ENCODE assay signal across 11 mouse cellular contexts in genomic region chr8:64690845-64691244, GRCm38 (mm10). TPM values are rescaled to one million over a fixed set of nuclear protein-coding genes. Genes with fewer than 3 reads are reported as not detected.
DNase-seq lines count a peak whose midpoint lies in the region; ATAC-seq and TF ChIP-seq lines count a peak whose summit lies in the region.
"Had no signal": no experiment of that assay in that cellular context is flagged by ENCODE, and none has a peak within 500 bp of the region (broad histone marks: within the 10 kb centered on the region; RNA-seq: fewer than 3 reads in every experiment).

No protein-coding gene starts in this region.

- H3K4me2 ChIP-seq in forebrain, embryonic 15.5 days (replicated peaks) = peak overlapping the region; percentile 56
- peak overlapping the region; percentile 56 for H3K4me2 ChIP-seq in midbrain, embryonic 12.5 days (replicated peaks)

- WGBS in heart, embryonic 10.5 days = 87% methylated on average over 6 of the region's 6 CpGs
- 52% methylated on average over 6 of the region's 6 CpGs for WGBS in forebrain, embryonic 15.5 days
- WGBS in midbrain, embryonic 12.5 days = 72% methylated on average over 6 of the region's 6 CpGs

- no peaks in the 10 kb centered on the region for H3K36me3 ChIP-seq in heart, embryonic 10.5 days
- H3K36me3 ChIP-seq in forebrain, embryonic 15.5 days = no peaks in the 10 kb centered on the region
- no peaks in the 10 kb centered on the region; the same call in 1 of the 2 replicates for H3K36me3 ChIP-seq in midbrain, embryonic 12.5 days

- DNase-seq in heart, adult 11 months = peak; percentile 80
- DNase-seq in heart, embryonic 10.5 days (ENCODE audit: low spot score) = no peak
- DNase-seq in brain, embryonic 14.5 days (ENCODE audit: low read depth) = peak; percentile 55
- DNase-seq in T-cell, adult 2 months (ENCODE audit: low spot score) = no peak
- no peak for DNase-seq in ovary, adult 18-20 months (ENCODE audit: low spot score)
- DNase-seq in thymus, postnatal 0 days (ENCODE audit: low spot score) = no peak
- DNase-seq: kidney, postnatal 25 days had no signal

- no peak for TF ChIP-seq CTCF in brain, embryonic 14.5 days (IDR thresholded peaks at IDR 0.05; ENCODE audit: borderline replicate concordance, extremely low read depth, insufficient read depth, insufficient read length)

- H3K27ac ChIP-seq in heart, embryonic 10.5 days = no peak overlapping the region
- H3K27ac ChIP-seq in forebrain, embryonic 15.5 days (replicated peaks) = peak overlapping the region; percentile 12; the same call in 1 of the 2 replicates
- H3K27ac ChIP-seq in midbrain, embryonic 12.5 days (replicated peaks) = 0 out of 2 replicates have a peak overlapping the region, but pooled peaks have one; percentile 30
- H3K27ac ChIP-seq: macrophage had no signal

- no peak for ATAC-seq in forebrain, embryonic 15.5 days (replicated peaks)
- ATAC-seq in midbrain, embryonic 12.5 days (ENCODE audit: low FRiP score, low read depth) = no peak

- peaks cover 12% of the 10 kb centered on the region; the same call in 1 of the 2 replicates for H3K27me3 ChIP-seq in heart, embryonic 10.5 days (ENCODE audit: insufficient read depth, poor library complexity, severe bottlenecking)
- no peaks in the 10 kb centered on the region for H3K27me3 ChIP-seq in forebrain, embryonic 15.5 days
- no peaks in the 10 kb centered on the region for H3K27me3 ChIP-seq in midbrain, embryonic 12.5 days

- H3K9me3 ChIP-seq in heart, embryonic 10.5 days = no peaks in the 10 kb centered on the region
- no peaks in the 10 kb centered on the region for H3K9me3 ChIP-seq in forebrain, embryonic 15.5 days
- no peaks in the 10 kb centered on the region for H3K9me3 ChIP-seq in midbrain, embryonic 12.5 days

- H3K9ac ChIP-seq in forebrain, embryonic 15.5 days (replicated peaks) = 0 out of 2 replicates have a peak overlapping the region, but pooled peaks have one; percentile 93
- peak overlapping the region; percentile 87 for H3K9ac ChIP-seq in midbrain, embryonic 12.5 days (replicated peaks)

- no peak overlapping the region for H3K4me3 ChIP-seq in heart, embryonic 10.5 days
- H3K4me3 ChIP-seq in forebrain, embryonic 15.5 days = peak overlapping the region; percentile 70
- peak overlapping the region; percentile 65 for H3K4me3 ChIP-seq in midbrain, embryonic 12.5 days
- H3K4me3 ChIP-seq: erythroblast, embryonic 14.5 days had no signal

- H3K4me1 ChIP-seq in heart, embryonic 10.5 days = peaks cover 15% of the 10 kb centered on the region
- H3K4me1 ChIP-seq in forebrain, embryonic 15.5 days = peaks cover 45% of the 10 kb centered on the region
- H3K4me1 ChIP-seq in midbrain, embryonic 12.5 days = peaks cover 30% of the 10 kb centered on the region

- TF ChIP-seq POLR2A in brain, embryonic 14.5 days (IDR thresholded peaks at IDR 0.05; ENCODE audit: borderline replicate concordance, extremely low read depth, insufficient read depth, insufficient read length, poor library complexity, severe bottlenecking) = no peak

RNA-seq across cellular contexts. Expression of gene Cpe, which starts 2.0 kb away (rescaled TPM):
- polyA plus RNA-seq in heart, embryonic 10.5 days (2016; fragmentation: Nextera tagmentation; extraction: Ambion mirVana) = 67.0 and 69.2 TPM in 2 replicates
- polyA plus RNA-seq in brain, embryonic 14.5 days (2012; rRNA removed) = 200 and 339 TPM in 2 replicates
- 444 and 498 TPM in 2 replicates for polyA plus RNA-seq in forebrain, embryonic 15.5 days (2015; fragmentation: Nextera tagmentation; extraction: Ambion mirVana)
- polyA plus RNA-seq in midbrain, embryonic 12.5 days (2016; fragmentation: Nextera tagmentation; extraction: Ambion mirVana) = 426 and 488 TPM in 2 replicates
- 15.3 and 17.8 TPM in 2 replicates for polyA plus RNA-seq in thymus, postnatal 0 days (2015; fragmentation: Nextera tagmentation; extraction: Ambion mirVana)
- polyA plus RNA-seq: erythroblast, embryonic 14.5 days had no signal

RNA-seq across cellular contexts. Expression of gene Msmo1, which starts 42.7 kb away (rescaled TPM):
- 105 and 111 TPM in 2 replicates for polyA plus RNA-seq in heart, embryonic 10.5 days (2016; fragmentation: Nextera tagmentation; extraction: Ambion mirVana)
- polyA plus RNA-seq in brain, embryonic 14.5 days (2012; rRNA removed) = 88.1 and 93.4 TPM in 2 replicates
- polyA plus RNA-seq in forebrain, embryonic 15.5 days (2015; fragmentation: Nextera tagmentation; extraction: Ambion mirVana) = 130 and 142 TPM in 2 replicates
- polyA plus RNA-seq in midbrain, embryonic 12.5 days (2016; fragmentation: Nextera tagmentation; extraction: Ambion mirVana) = 204 and 212 TPM in 2 replicates
- polyA plus RNA-seq in thymus, postnatal 0 days (2015; fragmentation: Nextera tagmentation; extraction: Ambion mirVana) = 58.5 and 62.0 TPM in 2 replicates

Comparison
In these comparisons a context has a peak if more than half of its experiments do, and no peak if none do; other contexts are left out.
1. DNase-seq: peak in heart, adult 11 months (single experiment) and brain, embryonic 14.5 days (single experiment); none in heart, embryonic 10.5 days (single experiment), T-cell, adult 2 months (single experiment), ovary, adult 18-20 months (single experiment) and thymus, postnatal 0 days (single experiment).